Mouse (Mus musculus): ENCODE data around the gene Nos1.

Gene Nos1

GRCm38 (mm10) chr5:117997434-117997970, 216.7 kb downstream of the Nos1 start:
- DNase-seq (ENCODE audit: low spot score) = no peak

- no peak for DNase-seq (ENCODE audit: low spot score)
Observed at GRCm38 (mm10) chr5:117999061-117999460, 218.2 kb downstream of the Nos1 start.

GRCm38 (mm10) chr5:117999584-117999983, 218.8 kb downstream of the Nos1 start:
- no peak for DNase-seq (ENCODE audit: low spot score)

GRCm38 (mm10) chr5:118002059-118002458, 221.2 kb downstream of the Nos1 start:
- DNase-seq (ENCODE audit: low spot score) = no peak

GRCm38 (mm10) chr5:118004619-118005018, 223.8 kb downstream of the Nos1 start:
- no peak for DNase-seq (ENCODE audit: low spot score)

GRCm38 (mm10) chr5:118005728-118006127, 224.9 kb downstream of the Nos1 start:
- DNase-seq (ENCODE audit: low spot score) = no peak

- DNase-seq (ENCODE audit: low spot score) = no peak
Observed at GRCm38 (mm10) chr5:118008344-118008743, 227.5 kb downstream of the Nos1 start.

Measured in ovary, adult 18-20 months (tissue).